Mouse (Mus musculus) erythroblast, embryonic 14.5 days (primary cell): ENCODE measurements around the gene Krt80.

Experiments used
- GATA1 ChIP-seq: IDR thresholded peaks from 2 replicates; pipeline ENCODE4 v1.6.1; 2012; ENCODE audit warnings: low read length, inconsistent platforms, mixed read lengths
- TAL1 ChIP-seq: IDR thresholded peaks from 3 replicates; pipeline ENCODE4 v1.6.1; 2012; ENCODE audit warnings: low read length, inconsistent platforms, mixed read lengths

GRCm38 (mm10) chr15:101397683-101398082 lies 27.7 kb upstream of the Krt80 start:
- no peak for TF ChIP-seq TAL1
- TF ChIP-seq GATA1, result no peak
